Mouse (Mus musculus): ENCODE data around the gene Gm17087. TPM values are rescaled to one million over a fixed set of nuclear protein-coding genes. Genes with fewer than 3 reads are reported as not detected.

Gm17087 gene
- not detected in 2 replicates for polyA plus RNA-seq (2015; fragmentation: Nextera tagmentation; extraction: Ambion mirVana)

DNA sequence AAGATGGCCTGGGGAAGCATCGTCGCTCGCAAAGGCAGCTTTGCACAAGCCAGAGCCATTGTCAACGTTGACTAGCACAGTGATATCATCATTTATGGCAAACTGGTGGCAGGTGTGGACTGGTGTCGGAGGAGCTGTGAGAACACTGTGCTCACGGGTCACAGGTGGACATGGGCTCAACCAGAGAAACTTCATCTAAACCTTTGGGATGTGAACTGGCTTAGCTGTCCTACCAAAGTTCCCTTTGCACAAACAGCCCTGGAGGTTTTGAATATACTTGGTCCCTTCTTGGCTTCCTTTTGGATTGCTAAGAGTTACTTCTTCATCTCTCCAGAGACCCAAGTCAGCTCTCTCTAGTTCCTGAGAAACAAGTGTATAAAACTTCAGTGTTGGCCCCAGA, at the start of gene Gm17087:
Gene Gm17087 (minus strand): TSS at position 101 of the 400 bp plus-strand sequence.
- no peaks in the 10 kb centered on the region for H3K4me1 ChIP-seq (ENCODE audit: control insufficient read depth, insufficient read depth, low read length)
- no peak within 1 kb of the TSS for H3K4me2 ChIP-seq (ENCODE audit: low read depth, low read length)
- ATAC-seq (replicated peaks; ENCODE audit: extremely low read depth, insufficient read depth, low FRiP score): no peak
- no peak within 1 kb of the TSS for H3K9ac ChIP-seq (ENCODE audit: low read length)
- H3K36me3 ChIP-seq (ENCODE audit: control insufficient read depth, insufficient read depth): no peaks in the 10 kb centered on the region
- WGBS: 81% methylated on average over 6 of the region's 6 CpGs
- H3K9me3 ChIP-seq (replicated peaks; ENCODE audit: control insufficient read depth, low read length): no peaks in the 10 kb centered on the region
- H3K27me3 ChIP-seq (ENCODE audit: control insufficient read depth, insufficient read depth, low read length): no peaks in the 10 kb centered on the region
- no peak within 1 kb of the TSS for H3K4me3 ChIP-seq (ENCODE audit: low read length)
- H3K27ac ChIP-seq (ENCODE audit: low read length): no peak within 1 kb of the TSS

DNA sequence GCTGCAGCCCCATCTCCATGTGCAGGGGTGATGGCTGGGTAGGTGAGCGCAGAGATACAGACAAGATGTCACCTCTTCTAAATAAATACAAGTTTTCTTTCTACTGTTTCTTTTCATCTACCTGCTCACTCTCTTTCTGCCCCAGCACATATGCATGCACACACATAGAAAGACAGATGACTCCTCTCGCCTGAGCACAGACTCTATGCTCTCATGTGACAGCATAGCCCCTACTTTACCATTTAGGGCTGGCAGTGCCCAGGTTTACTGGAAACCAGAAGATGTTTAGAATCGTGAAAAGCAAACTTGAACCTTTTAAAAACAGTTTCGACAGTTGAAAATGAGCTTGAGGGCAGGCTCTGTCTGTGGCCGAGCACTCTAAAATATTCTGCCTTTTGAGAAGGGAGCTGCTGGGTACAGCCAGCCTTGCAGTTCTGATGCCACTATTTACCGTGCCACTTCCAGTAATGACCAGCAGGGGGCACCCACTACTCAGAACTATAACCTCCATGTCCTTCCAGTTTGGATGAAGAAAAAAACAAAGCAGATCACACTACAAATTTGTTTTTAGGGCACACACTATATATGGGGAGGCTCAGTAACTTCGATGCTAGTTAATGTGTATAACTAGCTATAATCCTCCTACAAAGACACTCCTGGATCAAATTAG, 47.3 kb upstream of the Gm17087 start:
- no peaks in the 10 kb centered on the region for H3K9me3 ChIP-seq (replicated peaks; ENCODE audit: control insufficient read depth, low read length)
- H3K4me3 ChIP-seq (ENCODE audit: low read length): no peak overlapping the region
- ATAC-seq (replicated peaks; ENCODE audit: extremely low read depth, insufficient read depth, low FRiP score): no peak
- no peak overlapping the region for H3K9ac ChIP-seq (ENCODE audit: low read length)
- H3K4me2 ChIP-seq (ENCODE audit: low read depth, low read length): no peak overlapping the region
- H3K27me3 ChIP-seq (ENCODE audit: control insufficient read depth, insufficient read depth, low read length): no peaks in the 10 kb centered on the region
- WGBS: 30% methylated on average over 7 of the region's 7 CpGs
- H3K36me3 ChIP-seq (ENCODE audit: control insufficient read depth, insufficient read depth): no peaks in the 10 kb centered on the region
- no peaks in the 10 kb centered on the region for H3K4me1 ChIP-seq (ENCODE audit: control insufficient read depth, insufficient read depth, low read length)
- H3K27ac ChIP-seq (ENCODE audit: low read length): no peak overlapping the region

GRCm38 (mm10) chr17:8611916-8612315, 45.2 kb upstream of the Gm17087 start:
- WGBS: 69% methylated on average over 4 of the region's 4 CpGs
- Histone ChIP-seq H3K4me3 (ENCODE audit: low read length) (no peak overlapping the region), H3K9me3 (replicated peaks; ENCODE audit: control insufficient read depth, low read length) (no peaks in the 10 kb centered on the region), H3K36me3 (ENCODE audit: control insufficient read depth, insufficient read depth) (no peaks in the 10 kb centered on the region), H3K4me1 (ENCODE audit: control insufficient read depth, insufficient read depth, low read length) (no peaks in the 10 kb centered on the region), H3K27me3 (ENCODE audit: control insufficient read depth, insufficient read depth, low read length) (no peaks in the 10 kb centered on the region), H3K4me2 (ENCODE audit: low read depth, low read length) (no peak overlapping the region), H3K27ac (ENCODE audit: low read length) (no peak overlapping the region), H3K9ac (ENCODE audit: low read length) (no peak overlapping the region)
- no peak for ATAC-seq (replicated peaks; ENCODE audit: extremely low read depth, insufficient read depth, low FRiP score)

DNA sequence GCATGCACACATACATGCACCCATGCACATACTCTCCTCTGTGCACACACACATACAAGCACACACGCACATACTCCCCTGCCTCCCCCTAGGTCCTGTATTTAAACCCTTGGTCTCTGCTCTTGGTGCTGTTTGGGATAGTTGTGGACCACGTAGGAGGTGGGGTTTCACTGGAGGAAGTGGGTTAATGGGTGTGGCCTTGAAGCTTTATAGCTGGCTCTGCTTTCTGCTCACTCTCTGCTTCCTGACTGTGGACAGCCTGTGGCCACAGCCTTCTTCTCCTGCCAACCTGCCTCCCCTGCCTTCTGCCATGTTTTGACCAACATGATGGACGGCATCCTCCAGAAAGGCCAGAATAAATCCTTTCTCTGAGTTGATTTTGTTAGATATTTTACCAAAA, 39.9 kb upstream of the Gm17087 start:
- peaks cover 2% of the 10 kb centered on the region; the same call in 1 of the 2 replicates for H3K27me3 ChIP-seq (ENCODE audit: control insufficient read depth, insufficient read depth, low read length)
- WGBS: 64% methylated on average over 3 of the region's 3 CpGs
- no peak overlapping the region for H3K4me3 ChIP-seq (ENCODE audit: low read length)
- no peak overlapping the region for H3K27ac ChIP-seq (ENCODE audit: low read length)
- no peak for ATAC-seq (replicated peaks; ENCODE audit: extremely low read depth, insufficient read depth, low FRiP score)
- H3K4me2 ChIP-seq (ENCODE audit: low read depth, low read length): no peak overlapping the region
- H3K36me3 ChIP-seq (ENCODE audit: control insufficient read depth, insufficient read depth): no peaks in the 10 kb centered on the region
- H3K9me3 ChIP-seq (replicated peaks; ENCODE audit: control insufficient read depth, low read length): no peaks in the 10 kb centered on the region
- no peak overlapping the region for H3K9ac ChIP-seq (ENCODE audit: low read length)
- no peaks in the 10 kb centered on the region for H3K4me1 ChIP-seq (ENCODE audit: control insufficient read depth, insufficient read depth, low read length)

GRCm38 (mm10) chr17:8605921-8606320, 39.2 kb upstream of the Gm17087 start:
- H3K27me3 ChIP-seq (ENCODE audit: control insufficient read depth, insufficient read depth, low read length): peaks cover 2% of the 10 kb centered on the region; the same call in 1 of the 2 replicates
- H3K36me3 ChIP-seq (ENCODE audit: control insufficient read depth, insufficient read depth): no peaks in the 10 kb centered on the region
- no peak overlapping the region for H3K4me3 ChIP-seq (ENCODE audit: low read length)
- no peaks in the 10 kb centered on the region for H3K4me1 ChIP-seq (ENCODE audit: control insufficient read depth, insufficient read depth, low read length)
- H3K27ac ChIP-seq (ENCODE audit: low read length): no peak overlapping the region
- no peaks in the 10 kb centered on the region for H3K9me3 ChIP-seq (replicated peaks; ENCODE audit: control insufficient read depth, low read length)
- 76% methylated on average over 5 of the region's 5 CpGs for WGBS
- no peak for ATAC-seq (replicated peaks; ENCODE audit: extremely low read depth, insufficient read depth, low FRiP score)
- no peak overlapping the region for H3K4me2 ChIP-seq (ENCODE audit: low read depth, low read length)
- no peak overlapping the region for H3K9ac ChIP-seq (ENCODE audit: low read length)

- WGBS: 84% methylated on average over 3 of the region's 3 CpGs
- Histone ChIP-seq H3K4me1 (ENCODE audit: control insufficient read depth, insufficient read depth, low read length) (no peaks in the 10 kb centered on the region), H3K27ac (ENCODE audit: low read length) (no peak overlapping the region), H3K9me3 (replicated peaks; ENCODE audit: control insufficient read depth, low read length) (no peaks in the 10 kb centered on the region), H3K36me3 (ENCODE audit: control insufficient read depth, insufficient read depth) (no peaks in the 10 kb centered on the region), H3K27me3 (ENCODE audit: control insufficient read depth, insufficient read depth, low read length) (peaks cover 2% of the 10 kb centered on the region; the same call in 1 of the 2 replicates), H3K9ac (ENCODE audit: low read length) (no peak overlapping the region), H3K4me3 (ENCODE audit: low read length) (no peak overlapping the region), H3K4me2 (ENCODE audit: low read depth, low read length) (no peak overlapping the region)
- no peak for ATAC-seq (replicated peaks; ENCODE audit: extremely low read depth, insufficient read depth, low FRiP score)
These were observed 36.2 kb upstream of the Gm17087 start for GRCm38 (mm10) chr17:8602976-8603375.

GRCm38 (mm10) chr17:8597790-8598189, 31.0 kb upstream of the Gm17087 start:
- H3K27ac ChIP-seq (ENCODE audit: low read length): no peak overlapping the region
- H3K9ac ChIP-seq (ENCODE audit: low read length): no peak overlapping the region
- 4% methylated on average over 7 of the region's 7 CpGs for WGBS
- H3K4me1 ChIP-seq (ENCODE audit: control insufficient read depth, insufficient read depth, low read length): no peaks in the 10 kb centered on the region
- H3K36me3 ChIP-seq (ENCODE audit: control insufficient read depth, insufficient read depth): no peaks in the 10 kb centered on the region
- no peak overlapping the region for H3K4me2 ChIP-seq (ENCODE audit: low read depth, low read length)
- 0 out of 2 replicates have a peak, but pooled peaks cover 6% of the 10 kb centered on the region for H3K9me3 ChIP-seq (replicated peaks; ENCODE audit: control insufficient read depth, low read length)
- no peak overlapping the region for H3K4me3 ChIP-seq (ENCODE audit: low read length)
- H3K27me3 ChIP-seq (ENCODE audit: control insufficient read depth, insufficient read depth, low read length): peaks cover 14% of the 10 kb centered on the region
- ATAC-seq (replicated peaks; ENCODE audit: extremely low read depth, insufficient read depth, low FRiP score): 0 out of 2 replicates have a peak, but pooled peaks have one; percentile 10

DNA sequence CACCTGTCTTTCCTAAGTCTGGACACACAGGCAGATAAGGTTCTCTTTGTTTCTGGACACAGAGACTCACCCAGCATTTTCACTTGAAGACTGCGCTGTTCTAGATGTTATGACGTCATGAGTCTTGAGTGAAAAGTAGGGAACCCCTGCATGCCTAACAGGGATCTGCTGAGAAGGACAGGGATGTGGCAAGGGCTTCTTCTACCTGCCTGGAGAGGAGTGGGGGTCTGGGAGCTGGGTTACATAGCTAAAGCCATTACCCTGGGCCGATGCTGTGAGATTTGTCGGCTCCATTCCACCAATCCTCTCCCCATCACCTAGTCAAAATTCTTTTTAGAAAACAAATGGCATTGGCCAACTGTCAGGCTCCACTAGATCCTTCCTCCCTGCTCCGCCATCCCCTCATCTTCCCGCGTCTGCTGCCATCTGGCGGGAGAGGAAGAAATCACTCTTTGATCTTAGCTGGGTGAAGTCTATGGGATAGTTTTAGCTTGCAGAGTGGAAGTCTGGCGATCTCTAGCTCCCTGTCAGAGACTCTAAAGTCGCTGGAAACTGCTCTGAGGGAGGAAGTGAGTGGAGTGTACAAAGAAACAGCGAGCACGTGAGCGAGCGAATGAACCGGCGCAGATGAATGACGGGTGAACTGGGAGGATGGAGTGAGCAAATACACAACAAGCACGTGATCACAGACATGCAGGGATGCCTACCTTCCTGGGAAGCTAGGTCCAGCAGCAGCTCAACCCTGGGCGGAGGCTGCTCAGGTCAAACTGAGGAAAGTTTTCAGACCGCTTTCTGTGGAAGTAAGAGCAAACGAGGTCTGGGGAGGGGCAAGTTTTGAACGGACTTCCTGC, 25.9 kb upstream of the Gm17087 start:
- H3K4me3 ChIP-seq (ENCODE audit: low read length): no peak overlapping the region
- WGBS: 13% methylated on average over 22 of the region's 22 CpGs
- peak; percentile 14; the same call in 1 of the 2 replicates for ATAC-seq (replicated peaks; ENCODE audit: extremely low read depth, insufficient read depth, low FRiP score)
- peak overlapping the region; percentile 52 for H3K4me2 ChIP-seq (ENCODE audit: low read depth, low read length)
- H3K27ac ChIP-seq (ENCODE audit: low read length): no peak overlapping the region
- no peaks in the 10 kb centered on the region for H3K36me3 ChIP-seq (ENCODE audit: control insufficient read depth, insufficient read depth)
- 0 out of 2 replicates have a peak, but pooled peaks cover 6% of the 10 kb centered on the region for H3K9me3 ChIP-seq (replicated peaks; ENCODE audit: control insufficient read depth, low read length)
- no peak overlapping the region for H3K9ac ChIP-seq (ENCODE audit: low read length)
- H3K27me3 ChIP-seq (ENCODE audit: control insufficient read depth, insufficient read depth, low read length): peaks cover 15% of the 10 kb centered on the region
- H3K4me1 ChIP-seq (ENCODE audit: control insufficient read depth, insufficient read depth, low read length): no peaks in the 10 kb centered on the region

GRCm38 (mm10) chr17:8581579-8581978, 14.8 kb upstream of the Gm17087 start:
- no peaks in the 10 kb centered on the region for H3K27me3 ChIP-seq (ENCODE audit: control insufficient read depth, insufficient read depth, low read length)
- no peak overlapping the region for H3K9ac ChIP-seq (ENCODE audit: low read length)
- H3K4me2 ChIP-seq (ENCODE audit: low read depth, low read length): no peak overlapping the region
- H3K9me3 ChIP-seq (replicated peaks; ENCODE audit: control insufficient read depth, low read length): no peaks in the 10 kb centered on the region
- H3K36me3 ChIP-seq (ENCODE audit: control insufficient read depth, insufficient read depth): no peaks in the 10 kb centered on the region
- H3K4me3 ChIP-seq (ENCODE audit: low read length): no peak overlapping the region
- ATAC-seq (replicated peaks; ENCODE audit: extremely low read depth, insufficient read depth, low FRiP score): no peak
- no peak overlapping the region for H3K27ac ChIP-seq (ENCODE audit: low read length)
- H3K4me1 ChIP-seq (ENCODE audit: control insufficient read depth, insufficient read depth, low read length): no peaks in the 10 kb centered on the region
- 74% methylated on average over 8 of the region's 8 CpGs for WGBS

Data from heart, embryonic 16.5 days (tissue).